Mouse (Mus musculus): ENCODE results near the gene Olfr1156.

Gene Olfr1156

GRCm38 (mm10) chr2:87953000-87953399 is at the start of gene Olfr1156:
TSS of gene Olfr1156 (minus strand) at chr2:87953100.
- no peak for DNase-seq

GRCm38 (mm10) chr2:87989813-87990212 is 36.9 kb upstream of the Olfr1156 start, which contains the start of gene Olfr1158:
TSS of gene Olfr1158 (plus strand) at chr2:87990113.
- no peak for DNase-seq

DNA sequence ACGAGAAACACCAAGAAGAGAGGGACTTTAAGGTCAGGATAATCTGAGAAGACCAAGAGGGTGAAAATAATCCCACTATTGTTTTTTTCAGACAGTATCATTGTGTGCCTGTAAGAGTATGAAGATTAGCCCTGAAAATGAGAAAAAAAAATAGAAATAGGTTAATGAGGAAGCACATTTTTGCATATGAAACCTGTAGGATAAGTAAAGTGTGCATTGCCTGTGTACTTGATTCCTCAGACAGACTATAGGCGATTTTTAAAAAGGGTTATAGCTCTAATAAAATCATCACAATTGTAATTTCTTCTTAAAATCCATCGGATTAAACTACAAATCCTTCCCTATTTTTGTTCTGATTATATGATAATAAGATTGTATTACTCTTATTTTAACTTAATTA is 21.7 kb upstream of the Olfr1156 start, which contains the start of gene Olfr74:
Gene Olfr74 (minus strand): TSS at position 101 of the 400 bp plus-strand sequence.
- no peak for DNase-seq

DNA sequence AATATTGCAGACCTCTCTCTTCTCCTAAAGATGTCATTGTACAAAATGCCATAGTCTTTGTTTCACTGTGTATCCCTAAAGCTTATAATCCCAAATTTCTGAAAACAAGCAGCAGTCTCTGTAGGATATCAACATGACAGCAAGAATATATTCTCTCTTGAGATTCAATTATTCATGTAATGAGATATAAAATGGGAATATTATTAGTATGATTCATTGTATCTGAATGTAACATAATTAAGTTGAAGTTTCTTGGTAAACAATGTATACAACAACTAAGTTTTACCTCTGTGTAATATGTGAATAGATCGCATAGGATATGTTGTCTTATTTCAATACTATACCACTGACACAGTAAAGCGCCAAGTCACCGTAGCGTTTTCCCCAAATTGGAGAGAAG is 15.3 kb upstream of the Olfr1156 start, which contains the start of gene Olfr1157:
Gene Olfr1157 (minus strand): TSS at position 101 of the 400 bp plus-strand sequence.
- no peak for DNase-seq

DNA sequence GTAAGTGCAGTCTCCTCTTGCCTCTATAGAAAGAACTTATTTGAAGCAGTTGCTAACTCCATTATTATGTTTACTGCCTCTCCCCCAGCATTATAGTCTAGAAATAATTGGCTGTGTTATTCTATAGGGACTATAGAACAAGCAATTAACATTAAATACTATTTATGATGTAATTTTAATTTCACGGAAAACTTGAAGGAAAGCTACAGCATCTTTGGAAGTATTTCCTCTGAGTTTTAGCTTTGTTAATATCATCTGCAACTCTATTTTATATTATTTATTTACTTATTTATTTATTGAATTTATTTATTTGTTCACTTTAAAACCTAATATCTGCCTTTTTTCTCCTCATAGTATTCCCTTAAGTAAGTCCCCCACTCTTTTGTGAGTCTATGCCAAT is 7.9 kb downstream of the Olfr1156 start, which contains the start of gene Olfr1155:
Gene Olfr1155 (minus strand): TSS at position 101 of the 400 bp plus-strand sequence.
- no peak for DNase-seq

DNA sequence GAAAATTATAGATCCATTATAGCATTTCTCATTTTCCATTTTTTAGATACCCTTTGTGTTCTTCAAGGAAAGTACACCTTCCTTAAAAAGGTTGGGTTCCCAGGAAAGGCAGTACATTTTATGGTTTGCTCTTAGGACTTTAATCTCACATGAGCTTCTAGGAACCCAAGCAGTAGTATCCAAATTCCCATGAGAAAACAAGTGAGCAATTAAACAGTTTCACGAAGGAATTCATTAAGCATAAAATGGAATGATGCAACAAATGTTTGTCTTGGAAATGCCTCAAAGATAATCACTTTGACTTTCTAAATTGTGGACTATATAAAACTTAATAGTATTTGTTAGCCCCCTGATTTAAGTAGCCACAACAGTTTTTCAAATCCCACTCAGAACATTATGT is 47.8 kb downstream of the Olfr1156 start, which contains the start of gene Olfr1154:
Gene Olfr1154 (minus strand): TSS at position 101 of the 400 bp plus-strand sequence.
- no peak for DNase-seq

Data from lung, adult 18-20 months (tissue).